Mouse (Mus musculus) brown adipose tissue, adult 24 weeks (tissue): ENCODE results near the gene Tie1. TPM values are rescaled to one million over a fixed set of nuclear protein-coding genes. Genes with fewer than 3 reads are reported as not detected.

Experiments used
- H3K27ac ChIP-seq: fragments of 200-500 bp; replicated peaks from 2 replicates; pipeline ENCODE4 v1.5.1; 2012; ENCODE audit warnings: low read depth, mild to moderate bottlenecking, low read length
- H3K4me1 ChIP-seq: fragments of 200-500 bp; 2 replicates; pipeline ENCODE4 v1.6.1; 2012; ENCODE audit warnings: low read length, mixed read lengths; ENCODE audit not compliant: control insufficient read depth, insufficient read depth, insufficient read length
- H3K4me3 ChIP-seq: fragments of 200-500 bp; 2 replicates; pipeline ENCODE4 v1.5.1; 2012; ENCODE audit warnings: low read depth, mild to moderate bottlenecking, low read length, moderate library complexity; ENCODE audit not compliant: insufficient read depth
- polyA plus RNA-seq: library from polyadenylated mRNA; stranded (reverse); fragments of >200 nt; gene quantifications from 2 replicates; pipeline ENCODE4 v1.2.4, GENCODE M21; 2012; ENCODE audit not compliant: missing spikeins, insufficient read depth, insufficient read length

Tie1 gene
- polyA plus RNA-seq: 8.1 and 18.8 TPM in 2 replicates

DNA sequence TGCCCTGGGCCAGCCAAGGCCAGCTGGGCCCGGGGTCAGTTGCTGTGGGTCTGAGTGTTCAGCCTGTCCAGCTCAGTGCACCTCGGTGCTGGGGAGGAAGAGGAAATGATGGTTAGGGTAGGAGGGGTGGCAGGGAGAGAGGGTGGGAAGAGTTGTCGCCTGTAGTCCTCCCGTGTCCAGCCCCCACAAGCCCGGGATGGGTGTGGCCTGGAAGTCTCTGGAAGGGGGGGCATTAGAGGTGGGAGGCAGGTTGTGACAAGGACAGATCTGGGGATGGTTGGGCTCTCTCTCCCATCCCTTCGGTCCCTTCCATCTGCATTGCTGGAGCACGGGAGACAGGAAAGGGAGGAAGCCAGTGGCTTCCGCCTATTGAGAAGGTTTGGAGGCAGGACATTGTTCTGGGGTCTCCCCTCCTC is at the start of gene Tie1:
TSS of gene Tie1 (minus strand) at position 345 of the 416 bp plus-strand sequence.
- H3K4me1 ChIP-seq: no peaks in the 10 kb centered on the region; the same call in 1 of the 2 replicates
- peak within 1 kb of the TSS; percentile 75 for H3K4me3 ChIP-seq
- peak within 1 kb of the TSS; percentile 98 for H3K27ac ChIP-seq

DNA sequence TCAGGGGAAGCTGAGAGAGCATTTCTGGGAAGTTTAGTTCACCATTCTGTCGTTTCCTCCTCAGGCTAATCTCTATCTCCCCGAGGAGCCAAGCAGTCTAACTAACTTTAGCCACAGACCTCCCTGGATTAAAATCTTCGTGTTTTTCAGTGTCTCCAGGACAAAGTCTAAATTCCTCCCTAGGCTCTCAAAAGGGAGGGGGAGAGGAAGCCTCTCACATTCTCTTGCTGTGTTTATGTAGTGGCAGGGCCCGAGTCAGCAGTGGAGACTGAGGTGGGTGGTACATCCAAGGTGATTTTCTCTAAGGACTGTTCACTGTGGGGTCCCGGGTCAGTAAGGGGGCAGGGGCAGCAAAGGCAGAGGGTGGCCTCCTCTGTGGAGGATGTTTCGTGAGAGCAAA is 47.9 kb upstream of the Tie1 start:
- Histone ChIP-seq H3K27ac (no peak overlapping the region), H3K4me1 (no peaks in the 10 kb centered on the region), H3K4me3 (no peak overlapping the region)

DNA sequence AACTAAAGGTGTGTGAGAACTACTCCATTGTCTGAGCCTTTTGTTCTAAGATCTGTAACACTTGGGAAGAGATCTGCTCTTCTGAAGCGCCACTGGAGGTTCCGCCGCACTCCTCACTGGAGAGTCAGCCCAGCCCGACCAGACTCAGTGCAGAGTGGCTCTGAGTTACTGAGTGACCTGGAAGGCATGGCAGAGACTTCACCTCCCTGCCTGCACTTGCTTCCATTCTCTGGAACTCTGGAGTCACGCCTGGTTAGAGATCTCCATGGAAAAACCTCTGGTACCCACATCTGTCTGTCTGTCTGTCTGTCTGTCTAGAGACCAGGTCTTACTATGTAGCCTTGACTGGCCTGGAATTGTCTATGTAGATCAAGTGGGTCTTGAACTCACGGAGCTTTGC is 45.7 kb upstream of the Tie1 start:
- H3K4me3 ChIP-seq: no peak overlapping the region
- H3K4me1 ChIP-seq: no peaks in the 10 kb centered on the region
- no peak overlapping the region for H3K27ac ChIP-seq

GRCm38 (mm10) chr4:118533605-118534004 is 43.7 kb upstream of the Tie1 start:
- H3K4me3 ChIP-seq: no peak overlapping the region
- H3K4me1 ChIP-seq: no peaks in the 10 kb centered on the region
- H3K27ac ChIP-seq: no peak overlapping the region

DNA sequence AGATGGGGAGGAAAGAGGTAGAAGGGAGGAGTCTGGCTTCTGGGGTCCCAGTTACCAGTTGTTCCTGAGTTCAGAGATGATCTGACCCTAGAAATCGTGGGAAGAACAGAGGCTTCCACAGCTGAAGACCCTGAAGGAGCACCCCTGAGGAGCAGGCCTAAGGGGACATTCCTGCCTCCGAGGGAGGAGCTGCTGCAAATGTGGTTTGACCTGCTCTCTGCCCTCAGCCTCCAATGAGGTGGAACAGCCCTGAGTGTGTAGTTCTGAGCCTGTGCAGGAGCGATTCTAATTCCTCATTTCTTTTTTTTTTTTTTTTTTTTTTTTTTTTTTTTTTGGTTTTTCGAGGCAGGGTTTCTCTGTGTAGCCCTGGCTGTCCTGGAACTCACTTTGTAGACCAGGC is 43.3 kb upstream of the Tie1 start:
- no peak overlapping the region for H3K27ac ChIP-seq
- H3K4me3 ChIP-seq: no peak overlapping the region
- H3K4me1 ChIP-seq: no peaks in the 10 kb centered on the region

DNA sequence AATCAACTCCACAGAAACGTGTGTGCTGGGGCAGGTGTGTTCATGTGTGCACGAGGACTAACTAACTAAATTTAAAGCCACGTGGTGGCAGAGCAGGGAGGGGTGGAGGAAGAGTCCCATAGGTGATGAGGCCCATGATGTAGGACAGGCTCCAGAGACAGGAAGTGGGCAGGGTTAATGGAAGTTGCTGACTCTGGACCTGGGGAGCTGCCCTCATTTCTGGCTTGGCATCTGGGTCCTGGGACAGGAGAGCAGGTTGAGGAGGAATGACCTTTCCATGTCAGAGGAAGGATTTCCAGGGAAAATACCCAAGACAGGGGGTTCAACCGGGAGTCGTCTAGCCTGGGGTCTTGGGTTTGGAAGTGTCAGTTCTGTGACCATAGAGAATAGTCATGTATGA is 42.8 kb upstream of the Tie1 start:
- H3K4me1 ChIP-seq: no peaks in the 10 kb centered on the region
- no peak overlapping the region for H3K27ac ChIP-seq
- H3K4me3 ChIP-seq: no peak overlapping the region

- Histone ChIP-seq H3K4me1 (no peaks in the 10 kb centered on the region), H3K4me3 (no peak overlapping the region), H3K27ac (no peak overlapping the region)
These were observed 37.9 kb upstream of the Tie1 start for GRCm38 (mm10) chr4:118527720-118528119.

DNA sequence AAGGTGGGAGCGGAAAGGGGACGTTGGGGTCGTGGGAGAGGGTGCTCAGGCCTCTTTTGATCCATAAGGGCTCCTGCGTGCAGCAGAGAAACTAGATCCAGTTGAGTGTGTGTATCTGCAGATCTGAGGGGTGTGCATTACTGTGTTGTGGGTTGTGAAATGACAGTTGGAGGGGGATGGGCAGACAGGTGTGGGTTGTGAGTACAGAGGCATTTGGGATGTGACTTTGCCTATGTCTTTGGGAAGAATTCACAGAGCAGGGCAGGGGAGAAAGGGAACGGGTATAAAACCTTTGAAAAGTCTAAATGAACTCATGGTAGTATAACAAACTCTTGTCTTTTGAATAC is 37.4 kb upstream of the Tie1 start:
- Histone ChIP-seq H3K27ac (no peak overlapping the region), H3K4me1 (no peaks in the 10 kb centered on the region), H3K4me3 (no peak overlapping the region)

DNA sequence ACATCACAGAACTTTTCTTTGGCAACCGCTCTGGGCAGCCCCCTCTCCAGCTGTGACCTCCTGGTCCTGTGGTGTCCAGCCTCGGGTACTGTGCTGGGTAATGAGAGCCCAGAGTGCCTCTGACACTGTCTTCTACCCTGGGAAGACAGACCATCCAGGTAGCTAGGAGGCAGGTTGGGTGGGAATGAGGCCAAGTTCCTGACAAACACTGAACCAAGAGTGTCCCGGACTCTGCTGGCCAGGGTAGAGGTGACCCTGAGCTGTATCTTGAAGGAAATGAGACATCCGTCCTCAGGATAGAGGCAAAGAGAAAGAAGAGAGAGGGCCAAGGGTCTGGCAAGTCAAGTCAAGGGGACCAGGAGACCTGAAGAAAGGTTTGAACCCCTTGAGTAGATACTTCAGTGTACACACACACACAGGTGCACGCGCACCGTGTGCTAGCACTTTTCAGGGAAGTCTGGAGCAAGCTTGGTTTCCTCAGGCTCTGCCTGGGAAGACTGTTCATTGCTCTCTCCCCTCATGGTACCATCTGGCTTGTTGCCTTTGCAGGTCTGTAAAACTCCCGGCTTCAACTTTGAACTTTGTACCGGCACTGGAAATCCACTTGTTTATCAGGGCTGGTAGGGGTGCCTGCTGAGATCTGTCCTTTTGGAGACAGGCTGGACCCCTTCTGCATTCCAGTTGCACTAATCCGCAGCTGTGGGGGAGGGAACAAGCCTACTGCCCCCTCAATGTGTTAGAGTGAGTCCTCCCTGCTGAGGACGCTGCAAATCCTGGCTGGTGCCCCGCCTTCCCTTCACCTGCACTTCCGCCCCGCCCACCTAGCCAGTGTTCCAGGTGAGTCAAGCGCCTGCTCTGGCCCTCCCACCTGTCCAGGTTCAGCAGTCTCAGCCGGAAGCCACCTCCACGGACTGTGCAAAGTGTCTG is 36.8 kb upstream of the Tie1 start, which contains the start of gene 2610528J11Rik:
TSS of gene 2610528J11Rik (plus strand) at position 592 of the 927 bp plus-strand sequence.
- Histone ChIP-seq H3K4me1 (no peaks in the 10 kb centered on the region), H3K4me3 (no peak within 1 kb of the TSS), H3K27ac (no peak within 1 kb of the TSS)

GRCm38 (mm10) chr4:118525779-118526178 is 35.9 kb upstream of the Tie1 start:
- H3K27ac ChIP-seq: no peak overlapping the region
- H3K4me1 ChIP-seq: no peaks in the 10 kb centered on the region
- no peak overlapping the region for H3K4me3 ChIP-seq

DNA sequence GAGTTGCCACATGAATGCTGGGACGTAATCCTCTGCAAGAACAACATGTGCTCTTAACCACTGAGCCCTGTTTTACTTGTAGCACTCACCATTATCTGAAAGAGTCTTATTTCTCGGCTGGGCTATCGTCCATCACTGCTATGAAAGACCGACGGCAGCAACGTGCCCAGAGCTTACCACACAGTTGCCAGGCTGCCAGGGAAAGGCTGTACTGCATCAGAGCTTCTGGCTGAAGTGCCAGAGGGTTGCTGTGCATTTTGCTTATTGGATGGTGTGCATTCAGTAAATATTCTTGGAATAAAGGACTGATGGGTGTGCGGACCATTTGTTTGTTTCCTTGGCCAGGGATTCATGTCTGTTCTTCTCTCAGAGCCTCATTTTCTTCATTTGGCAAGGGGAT is 34.1 kb upstream of the Tie1 start:
- no peaks in the 10 kb centered on the region for H3K4me1 ChIP-seq
- no peak overlapping the region for H3K27ac ChIP-seq
- H3K4me3 ChIP-seq: no peak overlapping the region

GRCm38 (mm10) chr4:118522248-118522647 is 32.4 kb upstream of the Tie1 start:
- Histone ChIP-seq H3K27ac (no peak overlapping the region), H3K4me3 (no peak overlapping the region)

GRCm38 (mm10) chr4:118518208-118518607 is 28.3 kb upstream of the Tie1 start:
- no peak overlapping the region for H3K4me3 ChIP-seq
- peaks cover 14% of the 10 kb centered on the region for H3K4me1 ChIP-seq
- no peak overlapping the region for H3K27ac ChIP-seq

More at GRCm38 (mm10) chr4:118522248-118522647, 32.4 kb upstream of the Tie1 start:
- H3K4me1 ChIP-seq: peaks cover 4% of the 10 kb centered on the region

- Histone ChIP-seq H3K4me3 (no peak overlapping the region), H3K4me1 (peaks cover 14% of the 10 kb centered on the region), H3K27ac (no peak overlapping the region)
These were observed 27.8 kb upstream of the Tie1 start for GRCm38 (mm10) chr4:118517497-118518146.

DNA sequence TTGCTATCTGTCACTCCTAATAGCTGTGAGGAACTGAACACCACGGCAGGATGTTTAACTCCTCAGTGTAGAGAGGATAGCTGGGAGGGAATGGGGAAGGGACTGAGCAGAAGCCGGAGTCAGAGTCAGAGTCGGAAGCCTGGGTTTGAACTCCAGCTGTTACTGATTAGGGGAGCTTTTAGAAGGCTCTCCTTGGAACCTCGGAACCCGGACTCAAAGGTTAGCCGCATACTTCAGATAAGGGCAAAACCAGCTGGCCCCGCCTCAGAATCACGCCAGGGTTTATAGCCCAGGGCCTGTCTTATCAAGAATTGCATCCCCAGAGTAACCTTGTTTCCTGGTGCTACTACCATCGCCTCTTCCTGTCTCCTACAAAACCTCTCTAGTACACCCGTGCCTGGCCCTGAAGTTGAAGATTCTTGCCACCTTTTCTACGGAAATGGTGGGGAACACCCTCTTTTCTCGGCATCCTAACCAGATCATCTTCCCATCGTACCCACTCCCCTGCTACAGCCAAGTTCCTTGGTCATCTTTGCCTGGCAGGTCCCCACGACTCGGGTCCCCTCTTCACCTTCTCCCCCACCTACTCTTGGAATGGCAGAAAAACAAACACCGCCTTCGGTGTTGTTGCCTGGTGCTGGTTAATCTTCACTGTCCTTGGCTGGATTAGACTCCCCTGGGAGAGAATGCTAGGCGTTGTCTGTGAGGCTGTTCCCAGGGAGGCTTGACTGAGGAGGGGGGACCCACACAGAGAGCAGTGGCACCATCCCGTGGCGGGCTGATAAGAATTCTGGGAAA is 27.0 kb upstream of the Tie1 start:
- peak overlapping the region; percentile 77 for H3K27ac ChIP-seq
- peak overlapping the region; percentile 17 for H3K4me3 ChIP-seq
- peaks cover 14% of the 10 kb centered on the region for H3K4me1 ChIP-seq
